ENCODE assay signal across 7 mouse cellular contexts in genomic region chr12:51692870-51693269, GRCm38 (mm10). TPM values are rescaled to one million over a fixed set of nuclear protein-coding genes. Genes with fewer than 3 reads are reported as not detected.
DNase-seq lines count a peak whose midpoint lies in the region; ATAC-seq and TF ChIP-seq lines count a peak whose summit lies in the region.
"Not testable (repeated sequence)": the region's sequence is repeated elsewhere in the genome, so short reads cannot be mapped to it uniquely, and the experiment has no call there.

No protein-coding gene starts in this region.

- not testable (repeated sequence) for TF ChIP-seq POLR2A in bone marrow, adult 2 months (IDR thresholded peaks at IDR 0.05; ENCODE audit: borderline replicate concordance, control insufficient read depth, low read depth, low read length); heart, adult 2 months (IDR thresholded peaks at IDR 0.05; ENCODE audit: insufficient read depth, low read depth, low read length)

- TF ChIP-seq CTCF in bone marrow, adult 2 months (IDR thresholded peaks at IDR 0.05; ENCODE audit: control insufficient read depth, insufficient read depth, low read length); heart, adult 2 months (IDR thresholded peaks at IDR 0.05): not testable (repeated sequence)

- H3K9me3 ChIP-seq in embryonic facial prominence, embryonic 14.5 days (ENCODE audit: control insufficient read depth, low read length); hindbrain, embryonic 15.5 days; liver, embryonic 15.5 days (replicated peaks); midbrain, embryonic 15.5 days: not testable (repeated sequence)

- not testable (repeated sequence) for TF ChIP-seq EP300 in heart, adult 2 months (IDR thresholded peaks at IDR 0.05; ENCODE audit: insufficient read depth, low read depth, low read length)

- not testable (repeated sequence) for H3K27me3 ChIP-seq in embryonic facial prominence, embryonic 14.5 days (replicated peaks; ENCODE audit: control insufficient read depth, insufficient read depth, low read length); heart, adult 2 months (ENCODE audit: control insufficient read depth, insufficient read depth, low read length); hindbrain, embryonic 15.5 days; liver, embryonic 15.5 days; midbrain, embryonic 15.5 days (replicated peaks)

- not testable (repeated sequence) for H3K4me1 ChIP-seq in bone marrow, adult 2 months (ENCODE audit: control insufficient read depth, insufficient read depth, low read length); embryonic facial prominence, embryonic 14.5 days (ENCODE audit: control insufficient read depth, insufficient read depth, low read length)
- H3K4me1 ChIP-seq in heart, adult 2 months (ENCODE audit: control insufficient read depth, insufficient read depth, low read length) = peaks cover 12% of the 10 kb centered on the region
- H3K4me1 ChIP-seq in hindbrain, embryonic 15.5 days (replicated peaks) = peaks cover 19% of the 10 kb centered on the region
- peaks cover 41% of the 10 kb centered on the region for H3K4me1 ChIP-seq in liver, embryonic 15.5 days (replicated peaks)
- peaks cover 16% of the 10 kb centered on the region for H3K4me1 ChIP-seq in midbrain, embryonic 15.5 days

- not testable (repeated sequence) for DNase-seq in embryonic facial prominence, embryonic 14.5 days (ENCODE audit: low spot score)
- DNase-seq in heart, adult 2 months = peak in 1 of 2 experiments; percentile 23
- DNase-seq in layer of hippocampus, adult 11-12 months (ENCODE audit: low spot score) = peak; percentile 16

- H3K9ac ChIP-seq in embryonic facial prominence, embryonic 14.5 days (ENCODE audit: low read depth, low read length); heart, adult 2 months (ENCODE audit: low read depth, low read length); hindbrain, embryonic 15.5 days; liver, embryonic 15.5 days; midbrain, embryonic 15.5 days: not testable (repeated sequence)

- H3K4me2 ChIP-seq in embryonic facial prominence, embryonic 14.5 days (ENCODE audit: low read depth, low read length) = peak overlapping the region; percentile 60
- peak overlapping the region; percentile 56 for H3K4me2 ChIP-seq in hindbrain, embryonic 15.5 days
- peak overlapping the region; percentile 85 for H3K4me2 ChIP-seq in liver, embryonic 15.5 days
- H3K4me2 ChIP-seq in midbrain, embryonic 15.5 days = peak overlapping the region; percentile 51

- not testable (repeated sequence) for ATAC-seq in embryonic facial prominence, embryonic 14.5 days (ENCODE audit: low read depth); hindbrain, embryonic 15.5 days (ENCODE audit: low FRiP score, low read depth); liver, embryonic 15.5 days (ENCODE audit: insufficient read depth); midbrain, embryonic 15.5 days (replicated peaks)

- WGBS in bone marrow, adult 2 months = 62% methylated on average over 10 of the region's 10 CpGs
- 69% methylated on average over 10 of the region's 10 CpGs for WGBS in embryonic facial prominence, embryonic 14.5 days
- WGBS in heart, adult 2 months = 66% methylated on average over 10 of the region's 10 CpGs
- WGBS in hindbrain, embryonic 15.5 days = 90% methylated on average over 10 of the region's 10 CpGs
- 53% methylated on average over 10 of the region's 10 CpGs for WGBS in liver, embryonic 15.5 days (ENCODE audit: insufficient replicate concordance)
- WGBS in midbrain, embryonic 15.5 days = 74% methylated on average over 10 of the region's 10 CpGs

- not testable (repeated sequence) for H3K27ac ChIP-seq in bone marrow, adult 2 months (ENCODE audit: control insufficient read depth, insufficient read depth, low read depth, low read length, poor library complexity); hindbrain, embryonic 15.5 days (replicated peaks); midbrain, embryonic 15.5 days
- peak overlapping the region; percentile 100 for H3K27ac ChIP-seq in embryonic facial prominence, embryonic 14.5 days (replicated peaks; ENCODE audit: low read depth, low read length)
- peak overlapping the region; percentile 99 for H3K27ac ChIP-seq in heart, adult 2 months
- peak overlapping the region; percentile 64 for H3K27ac ChIP-seq in liver, embryonic 15.5 days (replicated peaks)

- H3K79me2 ChIP-seq in heart, adult 2 months (replicated peaks; ENCODE audit: control insufficient read depth, insufficient read depth, low read length) = not testable (repeated sequence)

- peak overlapping the region; percentile 17 for H3K4me3 ChIP-seq in bone marrow, adult 2 months (replicated peaks; ENCODE audit: control insufficient read depth, low read depth, low read length)
- H3K4me3 ChIP-seq in embryonic facial prominence, embryonic 14.5 days (ENCODE audit: low read depth, low read length) = peak overlapping the region; percentile 97
- peak overlapping the region; percentile 86 for H3K4me3 ChIP-seq in heart, adult 2 months
- peak overlapping the region; percentile 54; the same call in 1 of the 2 replicates for H3K4me3 ChIP-seq in hindbrain, embryonic 15.5 days
- peak overlapping the region; percentile 100 for H3K4me3 ChIP-seq in liver, embryonic 15.5 days (replicated peaks)
- H3K4me3 ChIP-seq in midbrain, embryonic 15.5 days = 0 out of 2 replicates have a peak overlapping the region, but pooled peaks have one; percentile 92

- H3K36me3 ChIP-seq in embryonic facial prominence, embryonic 14.5 days (ENCODE audit: control insufficient read depth, insufficient read depth, low read length); hindbrain, embryonic 15.5 days; liver, embryonic 15.5 days (replicated peaks); midbrain, embryonic 15.5 days (replicated peaks): not testable (repeated sequence)
- H3K36me3 ChIP-seq in heart, adult 2 months (ENCODE audit: control insufficient read depth, insufficient read depth, low read length) = peaks cover 14% of the 10 kb centered on the region

- intact Hi-C loops in heart, adult 2 months (cut with DNase I) = loop anchor here (1.0 to 2.0 kb wide), 3 partner anchors 17 to 278 kb away; partner anchors contain the start of gene Heatr5a

RNA-seq across cellular contexts. Expression of gene Strn3, which starts 1.2 kb away (rescaled TPM):
- polyA plus RNA-seq in bone marrow, adult 2 months (2011; ENCODE audit: insufficient read depth, insufficient read length, low replicate concordance, missing spikeins) = 13.7 and 19.4 TPM in 2 replicates
- polyA plus RNA-seq in embryonic facial prominence, embryonic 14.5 days (2014; fragmentation: Nextera tagmentation; extraction: Ambion mirVana) = 68.8 and 70.2 TPM in 2 replicates
- 100 to 1,000 TPM; 106 to 114 TPM for total RNA-seq in heart, adult 2 months (2021)
- 24.6 and 57.9 TPM in 2 replicates for polyA plus RNA-seq in heart, adult 2 months (2012; rRNA removed)
- polyA plus RNA-seq in hindbrain, embryonic 15.5 days (2015; fragmentation: Nextera tagmentation; extraction: Ambion mirVana) = 35.8 and 36.3 TPM in 2 replicates
- polyA plus RNA-seq in liver, embryonic 15.5 days (2015; fragmentation: Nextera tagmentation; extraction: Ambion mirVana) = 13.1 and 13.9 TPM in 2 replicates
- polyA plus RNA-seq in midbrain, embryonic 15.5 days (2015; fragmentation: Nextera tagmentation; extraction: Ambion mirVana) = 36.5 and 37.1 TPM in 2 replicates

RNA-seq across cellular contexts. Expression of gene Ap4s1, which starts 2.0 kb away (rescaled TPM):
- 19.3 and 38.5 TPM in 2 replicates for polyA plus RNA-seq in bone marrow, adult 2 months (2011; ENCODE audit: insufficient read depth, insufficient read length, low replicate concordance, missing spikeins)
- 29.7 and 35.8 TPM in 2 replicates for polyA plus RNA-seq in embryonic facial prominence, embryonic 14.5 days (2014; fragmentation: Nextera tagmentation; extraction: Ambion mirVana)
- 10 to 100 TPM; 52.0 to 65.4 TPM for total RNA-seq in heart, adult 2 months (2021)
- 20.4 and 31.1 TPM in 2 replicates for polyA plus RNA-seq in heart, adult 2 months (2012; rRNA removed)
- 56.4 and 56.7 TPM in 2 replicates for polyA plus RNA-seq in hindbrain, embryonic 15.5 days (2015; fragmentation: Nextera tagmentation; extraction: Ambion mirVana)
- polyA plus RNA-seq in liver, embryonic 15.5 days (2015; fragmentation: Nextera tagmentation; extraction: Ambion mirVana) = 11.3 and 13.7 TPM in 2 replicates
- 50.4 and 55.1 TPM in 2 replicates for polyA plus RNA-seq in midbrain, embryonic 15.5 days (2015; fragmentation: Nextera tagmentation; extraction: Ambion mirVana)

Comparison
In these comparisons a context has a peak if more than half of its experiments do, and no peak if none do; other contexts are left out.
1. H3K4me3 ChIP-seq: peak in every context shown above with its lines; median percentile 100 in liver, embryonic 15.5 days; 97 in embryonic facial prominence, embryonic 14.5 days; 92 in midbrain, embryonic 15.5 days; 86 in heart, adult 2 months; 54 in hindbrain, embryonic 15.5 days; 17 in bone marrow, adult 2 months.